Mouse (Mus musculus) MEL (cell line): ENCODE results near the gene 5830473C10Rik. TPM values are rescaled to one million over a fixed set of nuclear protein-coding genes. Genes with fewer than 3 reads are reported as not detected.

ENCODE experiments used
- DNase-seq: peaks from one replicate; pipeline ENCODE4 v3.0.0; 2011; ENCODE audit warnings: low read depth, low spot score
- H3K27ac ChIP-seq: 2 replicates; pipeline ENCODE4 v1.5.1; 2012; ENCODE audit warnings: low read depth, mild to moderate bottlenecking, control low read depth, low read length, moderate library complexity; ENCODE audit not compliant: control insufficient read depth
- H3K27me3 ChIP-seq, 2 experiments: fragments of 150-350 bp in 1 of 2; sonication (generic) in 1 of 2; 2 replicates each; pipeline ENCODE4 v1.6.1; 2012; ENCODE audit warnings: low read length in 2 of 2, mild to moderate bottlenecking in 2 of 2, improper control_type of control experiment in 1 of 2, moderate library complexity in 1 of 2; ENCODE audit not compliant: insufficient read depth in 2 of 2, control insufficient read depth in 1 of 2
- H3K36me3 ChIP-seq, 2 experiments: 2 replicates each; pipeline ENCODE4 v1.6.1; 2012 to 2014; ENCODE audit warnings: low read length in 2 of 2, improper control_type of control experiment in 1 of 2, inconsistent platforms in 1 of 2, mild to moderate bottlenecking in 1 of 2; ENCODE audit not compliant: insufficient read depth in 2 of 2, control insufficient read depth in 1 of 2
- H3K4me1 ChIP-seq, 2 experiments: fragments of 150-350 bp in 1 of 2; sonication (generic) in 1 of 2; 2 replicates each; pipeline ENCODE4 v1.6.1; 2012; ENCODE audit warnings: low read length in 2 of 2, improper control_type of control experiment in 1 of 2, mild to moderate bottlenecking in 1 of 2; ENCODE audit not compliant: insufficient read depth in 2 of 2, control insufficient read depth in 1 of 2
- H3K4me3 ChIP-seq, 2 experiments: fragments of 150-350 bp in 1 of 2; sonication (generic) in 1 of 2; 2 replicates each; pipeline ENCODE4 v1.5.1; 2012; ENCODE audit warnings: low read depth in 2 of 2, low read length in 2 of 2, mild to moderate bottlenecking in 2 of 2, moderate library complexity in 2 of 2, control low read depth in 1 of 2, improper control_type of control experiment in 1 of 2; ENCODE audit not compliant: control insufficient read depth in 1 of 2, insufficient read depth in 1 of 2
- H3K79me2 ChIP-seq: 2 replicates; pipeline ENCODE4 v1.6.1; 2012; ENCODE audit warnings: mild to moderate bottlenecking, low read length, moderate library complexity; ENCODE audit not compliant: control insufficient read depth, poor library complexity, insufficient read depth
- H3K9ac ChIP-seq: 2 replicates; pipeline ENCODE4 v1.6.1; 2012; ENCODE audit warnings: low read depth, mild to moderate bottlenecking, control low read depth, low read length, moderate library complexity; ENCODE audit not compliant: control insufficient read depth, poor library complexity, severe bottlenecking
- H3K9me3 ChIP-seq: fragments of 150-350 bp; sonication (generic); replicated peaks from 2 replicates; pipeline ENCODE4 v1.6.1; 2012; ENCODE audit warnings: mild to moderate bottlenecking, low read length, improper control_type of control experiment, moderate library complexity; ENCODE audit not compliant: insufficient read depth
- CTCF ChIP-seq, 3 experiments: IDR thresholded peaks in 2 of 3; conservative IDR thresholded peaks in 1 of 3; 2 replicates each; pipeline ENCODE4 v1.5.1; 2011 to 2012; ENCODE audit warnings: low read length in 3 of 3, low read depth in 2 of 3, mild to moderate bottlenecking in 2 of 3, improper control_type of control experiment in 1 of 3, inconsistent platforms in 1 of 3, mixed read lengths in 1 of 3, moderate library complexity in 1 of 3; ENCODE audit not compliant: control insufficient read depth in 1 of 3, insufficient read depth in 1 of 3, poor library complexity in 1 of 3, severe bottlenecking in 1 of 3
- SMC3 ChIP-seq: IDR thresholded peaks from 2 replicates; pipeline ENCODE4 v1.6.1; 2011; ENCODE audit warnings: low read depth, low read length, improper control_type of control experiment
- UBTF ChIP-seq: IDR thresholded peaks from 2 replicates; pipeline ENCODE4 v1.6.1; 2012; ENCODE audit warnings: low read depth, mild to moderate bottlenecking, inconsistent platforms, low read length, improper control_type of control experiment, moderate library complexity, borderline replicate concordance; ENCODE audit not compliant: insufficient read depth
- USF1 ChIP-seq: IDR thresholded peaks from 2 replicates; pipeline ENCODE4 v1.6.1; 2014; ENCODE audit warnings: low read depth, mild to moderate bottlenecking, inconsistent platforms, low read length, improper control_type of control experiment, moderate library complexity
- ZC3H11A ChIP-seq: IDR thresholded peaks from 2 replicates; pipeline ENCODE4 v1.6.1; 2012; ENCODE audit warnings: low read depth, mild to moderate bottlenecking, inconsistent platforms, low read length, improper control_type of control experiment
- polyA plus RNA-seq, 2 experiments: library from polyadenylated mRNA; stranded (reverse) in 1 of 2; unstranded in 1 of 2; fragments of >175 nt in 1 of 2; fragments of >200 nt in 1 of 2; gene quantifications; 2 replicates each; pipeline versions ENCODE4 v1.2.1 to v1.2.4; 2012; ENCODE audit warnings: low replicate concordance in 2 of 2, low read depth in 1 of 2; ENCODE audit not compliant: insufficient read length in 2 of 2, insufficient read depth in 1 of 2, missing spikeins in 1 of 2
- total RNA-seq: library from RNA; depleted of rRNA; stranded (reverse); fragments of 300-350 nt; gene quantifications from 2 replicates; pipeline ENCODE4 v1.2.3, GENCODE M21; 2012; rRNA removed

Gene 5830473C10Rik
- total and polyA plus RNA-seq, 3 experiments, result 5.9 to 9.3 TPM; not detected in 1

GRCm38 (mm10) chr5:90646398-90646797, 85.5 kb downstream of the 5830473C10Rik start:
- H3K4me1 ChIP-seq, result no peaks in the 10 kb centered on the region
- no peaks in the 10 kb centered on the region for H3K9me3 ChIP-seq
- no peak overlapping the region for H3K4me3 ChIP-seq
- TF ChIP-seq USF1, result no peak
- no peak for TF ChIP-seq SMC3
- TF ChIP-seq UBTF, result no peak
- no peak for TF ChIP-seq ZC3H11A
- no peak for TF ChIP-seq CTCF (IDR thresholded peaks at IDR 0.05 in 2 of 3, conservative IDR thresholded peaks at IDR 0.05 in 1 of 3; ENCODE audit: control insufficient read depth in 1 of 3, insufficient read depth in 1 of 3, low read depth in 2 of 3, low read length in 3 of 3, poor library complexity in 1 of 3, severe bottlenecking in 1 of 3)
- TF ChIP-seq, all 39 proteins: peak for 0
- Histone ChIP-seq H3K79me2 (no peaks in the 10 kb centered on the region), H3K9ac (no peak overlapping the region), H3K27me3 (no peaks in the 10 kb centered on the region; a peak in 1 of 4 replicates), H3K27ac (no peak overlapping the region), H3K36me3 (no peaks in the 10 kb centered on the region)
- no peak for DNase-seq

Other genes starting within 250 kb of the 5830473C10Rik start
- gene Ankrd17, start 194.5 kb upstream of the 5830473C10Rik start, total RNA-seq, result 34.6 and 37.5 TPM in 2 replicates
- gene Ankrd17, start 194.5 kb upstream of the 5830473C10Rik start, polyA plus RNA-seq, result 10 to 100 TPM; 35.0 to 67.3 TPM
- 0.33 and 0.77 TPM in 2 replicates for gene Gm9958, start 193.9 kb upstream of the 5830473C10Rik start, total RNA-seq
- gene Gm9958, start 193.9 kb upstream of the 5830473C10Rik start, polyA plus RNA-seq, result 1 to 10 TPM in 1 of 2 experiments, not detected in 1; 1.6 TPM
- gene Alb, start 100.2 kb upstream of the 5830473C10Rik start, total RNA-seq, result not detected in 2 replicates
- gene Alb, start 100.2 kb upstream of the 5830473C10Rik start, polyA plus RNA-seq, result not detected
- 0.15 and 0.49 TPM in 2 replicates for gene Afp, start 70.4 kb upstream of the 5830473C10Rik start, total RNA-seq
- under 1 TPM in 1 of 2 experiments, not detected in 1; 0.39 TPM for gene Afp, start 70.4 kb upstream of the 5830473C10Rik start, polyA plus RNA-seq
- gene Afm, start 42.2 kb upstream of the 5830473C10Rik start, total RNA-seq, result not detected in 2 replicates
- gene Afm, start 42.2 kb upstream of the 5830473C10Rik start, polyA plus RNA-seq, result not detected
- gene Rassf6, start 79.5 kb downstream of the 5830473C10Rik start, total RNA-seq, result not detected in 2 replicates
- under 1 TPM in 1 of 2 experiments, not detected in 1; 0.39 TPM for gene Rassf6, start 79.5 kb downstream of the 5830473C10Rik start, polyA plus RNA-seq
- not detected in 2 replicates for gene Cxcl5, start 198.3 kb downstream of the 5830473C10Rik start, total RNA-seq
- not detected for gene Cxcl5, start 198.3 kb downstream of the 5830473C10Rik start, polyA plus RNA-seq
- 0.12 TPM in 1 of 2 replicates, not detected in the other for gene Ppbp, start 207.4 kb downstream of the 5830473C10Rik start, total RNA-seq
- gene Ppbp, start 207.4 kb downstream of the 5830473C10Rik start, polyA plus RNA-seq, result not detected
- 253 and 283 TPM in 2 replicates for gene Pf4, start 211.3 kb downstream of the 5830473C10Rik start, total RNA-seq
- gene Pf4, start 211.3 kb downstream of the 5830473C10Rik start, polyA plus RNA-seq, result 100 to 1,000 TPM in 1 of 2 experiments, not detected in 1; 393 TPM
- not detected in 2 replicates for gene Cxcl3, start 225.0 kb downstream of the 5830473C10Rik start, total RNA-seq
- gene Cxcl3, start 225.0 kb downstream of the 5830473C10Rik start, polyA plus RNA-seq, result not detected
- gene Cxcl15, start 233.4 kb downstream of the 5830473C10Rik start, total RNA-seq, result not detected in 2 replicates
- gene Cxcl15, start 233.4 kb downstream of the 5830473C10Rik start, polyA plus RNA-seq, result not detected